Mouse (Mus musculus) kidney, postnatal 4 days (tissue): ENCODE results near the gene Katnal1.

Source experiments
- DNase-seq, 2 experiments: peaks; one replicate each; pipeline ENCODE4 v3.0.0; 2021; ENCODE audit warnings: mixed read lengths in 2 of 2

Katnal1 gene

DNA sequence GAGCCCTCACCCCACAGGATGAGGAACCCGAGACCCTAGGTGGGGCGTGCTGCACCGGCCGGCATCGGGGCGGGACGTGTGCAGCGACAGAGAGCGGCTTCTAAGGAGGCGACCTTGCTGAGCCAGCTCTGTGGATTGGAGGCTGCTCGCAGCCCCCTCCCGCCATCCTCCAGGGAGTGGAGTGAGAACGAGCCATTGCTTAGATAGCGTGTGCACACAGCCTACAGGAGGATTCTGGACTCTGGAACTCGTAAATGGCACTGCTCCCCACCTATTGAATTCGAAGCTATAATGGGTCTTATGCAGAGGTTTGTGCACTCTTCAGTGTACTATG lies at the start of gene Katnal1:
TSS of gene Katnal1 (minus strand) at position 205 of the 334 bp plus-strand sequence.
- no peak for DNase-seq

DNA sequence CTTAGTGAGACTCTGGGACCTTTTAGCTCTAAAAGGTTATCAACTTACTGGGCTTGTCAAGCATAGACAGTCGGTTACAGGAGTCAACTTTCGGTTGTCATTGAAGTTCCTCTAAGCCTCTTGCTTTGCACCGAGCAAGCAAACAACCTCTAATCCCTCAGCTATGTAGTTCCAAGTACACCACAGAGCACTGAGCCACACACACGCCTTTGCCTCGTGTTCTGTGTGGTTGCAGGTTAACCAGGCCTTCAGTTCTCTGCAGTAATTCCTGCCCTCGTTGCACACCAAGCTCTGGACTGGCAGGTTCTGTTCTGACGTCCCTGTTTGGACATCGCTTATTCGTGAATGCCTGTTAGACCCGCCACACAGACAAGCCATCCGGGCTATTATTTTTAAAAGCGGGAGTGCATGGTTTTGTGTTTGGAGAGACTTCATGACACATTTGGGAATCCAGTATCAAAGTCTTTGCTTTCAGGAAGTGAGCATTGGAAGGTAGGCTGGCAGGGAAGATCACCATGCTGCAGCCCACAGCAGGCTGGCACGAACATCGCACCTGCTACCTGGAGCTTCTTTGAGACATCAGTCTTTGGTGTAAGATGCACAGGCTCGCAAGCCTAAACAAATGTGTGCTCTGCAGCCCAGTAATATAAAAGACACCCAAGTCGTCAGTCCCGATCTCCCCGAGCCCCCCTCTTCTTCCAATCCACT lies 49.5 kb upstream of the Katnal1 start:
- DNase-seq = peak; percentile 45 to 69

DNA sequence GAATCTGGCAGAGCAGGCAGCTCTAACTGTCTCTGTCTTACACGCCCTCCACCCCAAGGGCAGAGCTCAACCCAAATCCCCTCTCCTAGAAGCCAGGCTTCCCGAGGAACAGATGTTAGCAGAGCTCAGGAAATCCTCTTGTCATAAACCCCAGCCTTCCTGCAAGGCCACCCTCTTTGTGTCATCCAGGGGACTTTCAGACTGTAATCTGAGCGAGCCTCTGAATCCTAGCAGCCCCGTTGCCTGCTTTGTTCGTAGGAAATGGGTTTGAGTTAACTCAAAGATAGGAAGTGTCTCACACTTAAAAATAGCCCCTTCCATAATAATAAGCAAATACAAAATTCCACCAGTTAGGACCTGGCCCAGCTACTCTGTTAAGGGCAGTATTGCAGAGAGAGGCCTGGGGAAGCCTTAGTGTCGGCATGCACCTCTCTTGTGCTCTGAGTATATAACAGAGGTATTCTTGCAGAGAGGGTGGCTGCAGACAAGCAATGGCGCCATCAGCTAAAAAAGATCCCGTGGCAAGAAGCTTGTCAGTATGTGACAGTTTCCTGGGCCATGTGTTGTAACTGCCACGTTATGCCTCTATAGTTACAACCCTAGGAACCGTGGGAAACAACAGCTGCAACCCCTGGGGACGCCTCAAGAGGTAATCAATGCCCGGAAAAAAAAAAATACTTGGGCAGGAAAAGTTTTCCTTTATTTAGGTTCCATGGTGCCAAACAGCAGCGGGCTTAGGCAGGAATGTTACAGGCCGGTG lies 48.8 kb upstream of the Katnal1 start:
- DNase-seq = peak in 1 of 2 experiments; percentile 54

DNA sequence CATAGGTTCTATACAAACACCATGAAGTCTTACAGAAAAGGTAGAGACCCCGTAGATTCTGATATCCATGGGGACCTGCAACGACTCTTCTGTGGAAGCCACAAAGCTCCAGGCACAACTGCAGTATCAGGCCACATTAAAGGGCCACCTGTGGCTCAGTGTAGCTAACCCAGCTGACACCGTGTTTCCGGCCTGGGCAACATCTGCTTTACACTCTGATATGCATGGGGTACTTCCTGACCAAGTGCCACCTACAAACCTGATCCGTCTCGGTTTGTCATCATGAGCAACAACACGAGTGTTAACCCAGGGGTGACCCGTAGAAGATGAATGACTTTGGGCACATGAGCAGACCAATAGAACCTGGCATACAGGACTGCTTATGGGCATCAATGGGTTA lies 47.8 kb upstream of the Katnal1 start:
- no peak for DNase-seq

DNA sequence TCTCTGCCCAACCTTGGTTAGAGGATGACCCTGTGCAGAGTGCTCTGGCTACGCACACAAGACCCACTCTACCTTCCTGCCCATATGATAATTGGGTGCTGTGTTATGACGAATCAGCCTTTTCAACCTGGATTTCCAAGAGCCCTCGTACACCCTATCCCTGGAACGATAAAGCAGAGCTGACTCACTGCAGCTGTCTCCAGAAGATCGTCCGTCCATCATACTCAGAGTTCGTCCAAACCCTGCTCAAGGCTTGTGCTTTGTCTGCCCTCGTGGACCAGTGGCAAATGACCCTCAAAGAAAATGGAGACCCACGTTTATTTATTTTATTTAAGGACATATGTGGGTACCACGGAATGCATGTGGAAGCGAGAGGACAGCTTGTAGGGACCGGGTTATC lies 45.9 kb upstream of the Katnal1 start:
- DNase-seq = no peak

DNA sequence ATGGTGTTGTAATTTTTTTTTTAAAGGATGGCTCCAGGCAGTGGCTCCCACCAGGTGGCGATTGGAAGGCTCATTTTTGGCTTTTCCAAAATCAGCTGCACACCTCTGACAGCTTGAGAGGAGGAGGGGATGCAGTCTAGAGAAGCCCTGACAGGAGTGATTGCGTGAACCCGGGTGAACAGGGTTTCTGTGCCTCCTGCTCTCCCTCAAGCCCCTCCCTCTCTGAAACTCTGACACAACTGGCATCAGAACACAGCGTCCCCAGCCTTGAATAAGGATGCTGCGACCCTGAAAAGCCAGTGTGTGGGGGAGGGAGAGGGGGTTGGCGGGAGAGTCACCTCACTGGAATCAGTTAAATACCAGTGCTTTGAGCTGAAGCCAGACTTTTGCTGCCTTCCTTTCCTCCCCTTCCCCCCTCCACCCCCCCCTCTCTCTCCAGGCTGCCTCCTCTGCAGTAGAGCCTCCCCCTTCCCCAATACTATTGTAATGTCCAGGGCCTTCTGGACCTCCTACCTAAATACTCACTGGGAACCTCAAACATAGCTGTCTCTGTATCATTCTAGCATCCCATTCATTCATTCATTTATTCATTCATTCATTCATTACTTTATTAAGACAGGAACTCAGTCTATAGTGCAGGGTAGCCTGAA lies 44.0 kb upstream of the Katnal1 start:
- peak in 1 of 2 experiments; percentile 49 for DNase-seq

DNA sequence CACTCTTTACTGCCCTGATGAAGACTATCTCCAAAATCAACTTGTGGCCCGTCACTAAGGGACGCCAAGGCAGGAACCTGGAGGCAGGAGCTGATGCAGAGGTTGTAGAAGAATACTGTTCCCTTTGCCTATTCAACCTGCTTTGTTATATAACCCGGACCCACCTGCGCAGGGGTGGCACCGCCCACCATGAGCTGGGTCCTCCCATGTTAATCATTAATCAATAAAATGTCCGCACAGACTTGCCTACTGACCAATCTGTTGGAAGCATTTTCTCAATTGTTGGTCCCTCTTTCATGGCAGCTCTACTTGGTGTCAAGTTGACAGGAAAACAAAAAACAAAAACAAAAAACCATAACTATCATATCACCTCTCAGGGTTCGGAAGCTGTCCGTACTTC lies 43.0 kb upstream of the Katnal1 start:
- DNase-seq = no peak

DNA sequence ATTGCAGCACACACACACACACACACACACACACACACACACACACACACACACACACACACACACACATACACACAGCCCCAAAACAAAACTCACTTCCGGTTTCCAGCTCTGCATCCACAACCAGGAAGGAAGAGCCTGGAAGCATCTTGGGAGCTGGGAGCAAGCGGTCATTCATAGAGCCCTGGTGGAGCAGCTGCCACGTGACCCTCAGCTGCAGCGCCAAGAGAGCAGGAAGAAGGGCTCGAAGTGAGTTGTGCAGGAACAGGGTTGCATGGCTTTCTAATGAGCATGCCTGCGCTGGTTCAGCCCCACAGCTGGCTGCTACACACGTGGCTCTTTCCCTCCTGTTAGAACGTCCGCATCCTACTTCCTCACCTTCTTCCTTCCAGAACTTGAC lies 40.5 kb upstream of the Katnal1 start:
- peak; percentile 71 to 80 for DNase-seq

DNA sequence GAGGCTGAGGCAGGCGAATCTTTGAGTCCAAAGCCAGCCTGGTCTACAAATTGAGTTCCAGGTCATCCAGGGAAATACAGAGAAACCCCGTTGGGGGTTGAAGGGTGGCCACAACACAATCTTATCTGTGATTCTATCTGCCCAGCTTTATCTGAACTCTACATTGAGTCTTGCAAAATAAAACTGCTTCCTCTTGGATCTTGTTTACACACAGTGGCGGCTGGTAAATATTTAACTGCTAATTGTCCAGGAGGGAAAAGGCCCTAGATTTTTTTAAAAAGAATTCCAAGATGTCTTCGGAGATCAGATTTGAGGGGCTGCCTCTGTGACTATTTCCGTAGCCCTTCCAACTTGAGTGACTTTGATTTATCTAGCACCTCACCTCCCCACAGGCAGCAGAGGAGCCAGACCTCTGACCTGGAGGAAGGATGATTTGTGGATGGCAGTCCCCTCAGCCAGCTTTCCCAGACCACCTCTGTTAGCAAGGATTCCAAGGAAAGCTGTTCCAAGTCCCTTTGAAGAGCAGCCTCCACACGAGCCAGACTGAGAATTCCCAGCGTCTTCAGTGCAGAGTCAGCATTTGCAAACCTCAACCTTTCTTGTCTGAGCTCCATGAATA lies 39.9 kb upstream of the Katnal1 start:
- DNase-seq = peak in 1 of 2 experiments; percentile 50

DNA sequence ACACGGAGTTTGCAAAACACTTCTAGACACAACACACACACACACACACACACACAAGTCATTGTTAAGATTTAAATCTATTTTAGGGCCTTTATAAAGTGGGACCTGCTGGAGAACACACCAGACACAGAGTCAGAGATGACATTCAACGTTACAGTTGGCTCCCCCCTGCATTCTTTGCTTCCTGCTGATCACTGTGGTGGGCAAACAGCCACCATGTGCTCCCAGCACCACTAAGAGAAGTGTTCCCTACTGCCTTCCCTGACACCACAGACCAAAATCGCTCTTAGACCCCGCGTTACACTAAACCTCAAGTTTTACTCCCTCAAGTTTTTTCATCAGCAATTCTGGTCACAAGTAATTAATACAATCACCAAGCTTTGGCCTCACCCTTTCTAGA lies 39.1 kb upstream of the Katnal1 start:
- no peak for DNase-seq

DNA sequence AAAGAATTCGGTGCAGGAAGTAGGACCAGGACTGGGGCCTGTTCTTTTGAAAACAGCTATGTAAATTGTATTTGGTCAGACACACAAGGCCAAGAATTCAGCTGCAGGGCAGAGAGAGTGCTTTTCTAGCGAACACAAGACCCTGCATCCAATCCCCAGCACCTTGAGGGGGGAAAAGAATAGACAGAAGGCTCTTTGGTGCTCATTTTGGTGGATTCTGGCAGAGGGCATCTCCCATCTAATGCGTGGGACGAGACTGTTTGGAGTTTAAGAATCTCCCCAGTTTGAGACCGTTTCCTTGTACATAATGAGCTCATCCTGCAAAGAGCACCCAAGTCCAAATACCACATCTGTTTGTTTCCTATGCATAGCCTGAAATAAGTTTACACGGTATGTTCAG lies 37.3 kb upstream of the Katnal1 start:
- no peak for DNase-seq

DNA sequence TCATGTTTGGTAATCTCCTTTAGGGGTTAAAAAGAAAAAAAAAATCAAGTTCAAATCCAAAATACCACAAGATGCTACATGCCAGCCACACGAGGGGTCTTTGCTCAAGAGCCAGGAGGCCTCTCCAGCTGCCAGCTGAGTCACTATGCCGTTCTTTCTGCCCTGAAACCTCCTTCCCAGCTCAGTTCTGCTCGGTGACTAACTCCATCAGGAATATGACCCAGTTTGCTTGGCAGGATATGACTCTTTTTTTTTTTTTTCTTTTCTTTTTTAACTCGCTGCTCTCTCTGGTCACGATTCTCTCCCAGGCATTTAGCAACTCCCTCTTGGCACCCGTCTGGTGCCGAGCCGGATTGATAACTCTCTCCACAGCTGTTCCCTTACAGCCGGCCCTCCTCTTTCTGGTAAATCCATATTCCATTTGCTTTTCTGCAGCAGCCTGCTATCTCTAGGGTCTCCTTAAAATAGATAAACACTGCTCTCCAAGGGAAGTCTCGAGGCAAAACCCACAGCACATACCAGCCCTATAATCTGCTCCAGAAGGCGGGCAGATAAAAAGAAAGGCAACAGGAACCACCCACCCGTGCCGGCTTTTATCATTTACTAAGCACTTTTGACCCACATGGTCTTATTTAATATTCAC lies 36.7 kb upstream of the Katnal1 start:
- DNase-seq = peak; percentile 44 to 63

DNA sequence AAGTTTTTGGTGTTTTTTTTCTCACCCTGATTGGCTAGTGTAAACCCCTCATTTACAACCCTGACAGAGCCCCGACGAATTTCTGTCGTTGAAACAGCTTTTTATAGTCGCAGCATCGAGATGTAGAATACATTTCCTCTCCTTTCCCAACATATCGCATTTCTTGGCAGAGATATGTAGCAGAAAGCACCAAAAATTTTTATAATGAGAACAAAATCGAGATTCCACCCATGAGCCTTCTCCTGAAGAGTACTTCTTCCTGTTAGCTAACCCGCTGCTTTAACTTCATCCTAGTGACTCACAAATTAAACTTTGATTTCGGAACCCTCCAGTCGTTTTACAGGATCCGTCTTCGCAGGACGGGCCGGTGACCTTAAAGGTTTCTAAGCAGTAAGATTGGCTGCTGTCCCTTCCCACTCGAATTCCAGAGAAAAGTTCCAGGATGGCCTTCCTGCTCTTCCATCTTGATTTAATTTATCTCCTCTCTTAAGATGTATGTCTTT lies 36.0 kb upstream of the Katnal1 start:
- DNase-seq = peak in 1 of 2 experiments; percentile 21

DNA sequence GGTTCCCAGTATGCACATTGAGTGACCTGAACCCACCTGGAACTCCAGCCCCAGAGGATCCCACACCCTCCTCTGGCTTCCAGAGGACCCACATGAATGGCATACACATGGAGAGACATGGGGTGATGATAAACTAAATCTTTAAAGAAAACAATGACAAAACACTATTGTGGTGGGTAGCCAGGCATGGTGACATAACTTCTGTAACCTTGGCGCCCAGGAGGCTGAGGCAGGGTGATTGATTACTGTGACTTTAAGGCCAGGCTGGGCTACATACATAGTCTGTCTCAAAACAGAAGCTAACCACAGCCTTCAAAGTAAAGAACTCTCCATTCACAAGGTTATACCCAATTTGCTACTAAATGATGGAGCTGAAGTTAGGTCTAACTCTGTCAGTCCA lies 35.1 kb upstream of the Katnal1 start:
- DNase-seq = no peak

DNA sequence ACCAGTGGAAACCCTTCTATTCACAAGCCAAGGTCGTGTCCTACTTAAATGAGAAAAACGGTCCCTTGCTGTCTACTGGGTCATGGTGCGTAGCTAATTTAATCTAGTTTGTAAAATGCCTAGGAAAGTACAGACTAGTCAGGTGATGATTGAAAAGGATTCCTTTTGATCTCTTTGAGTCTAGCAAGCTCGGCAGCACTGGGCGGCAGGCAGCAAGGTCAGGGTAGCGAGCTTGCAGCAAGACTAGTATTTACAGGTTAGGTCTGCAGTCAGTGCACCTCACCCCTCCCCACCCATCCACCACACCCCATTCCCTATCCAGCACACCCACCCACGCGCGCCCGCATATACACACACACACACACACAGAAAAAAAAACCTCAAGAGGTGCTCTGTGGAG lies 31.1 kb upstream of the Katnal1 start:
- peak in 1 of 2 experiments; percentile 53 for DNase-seq

DNA sequence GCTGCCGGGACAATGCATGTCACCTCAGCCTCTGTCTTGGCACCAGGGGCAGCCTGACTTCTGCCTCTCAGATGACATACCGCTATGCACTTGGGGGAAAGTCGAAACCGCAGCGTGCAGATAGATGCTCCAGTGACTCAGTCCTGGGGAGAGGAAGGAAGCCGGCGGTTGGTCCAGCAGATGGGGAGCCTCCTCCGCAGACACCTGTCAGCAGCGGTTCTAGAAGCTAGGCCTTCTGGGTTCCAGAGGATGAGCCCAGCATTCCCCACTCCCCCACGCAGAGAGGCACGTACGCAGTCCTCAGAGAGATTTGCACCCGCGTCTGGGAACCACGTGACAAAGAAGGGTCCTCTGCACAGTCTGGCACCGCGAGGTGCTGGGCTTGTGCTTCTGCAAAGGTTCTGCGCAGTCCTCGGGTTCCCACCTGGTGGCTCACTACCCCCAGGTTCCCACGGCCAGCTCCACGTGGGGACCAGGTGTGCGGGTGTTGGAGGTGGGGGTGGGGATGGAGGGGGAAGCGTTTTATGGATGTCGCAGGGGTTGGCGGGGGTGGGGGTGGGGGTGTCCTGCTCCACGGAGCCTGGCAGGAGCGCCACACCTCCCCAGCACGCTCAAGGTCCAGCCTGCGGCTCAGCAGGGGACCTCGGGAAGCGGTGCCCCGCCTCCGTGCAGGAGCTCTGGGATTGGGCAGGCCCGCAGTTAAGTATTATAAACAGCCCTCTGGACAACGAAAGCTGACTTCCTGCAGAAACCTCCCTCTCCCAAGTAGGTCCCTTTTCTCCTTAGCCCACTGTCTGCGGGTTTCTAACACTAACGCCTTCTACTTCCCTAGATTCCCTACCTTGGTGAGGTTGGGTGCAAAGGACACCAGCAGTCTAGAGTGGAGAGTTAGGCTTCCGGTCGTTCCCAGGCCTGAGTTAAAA lies 30.2 kb upstream of the Katnal1 start:
- DNase-seq = peak; percentile 81 to 89

DNA sequence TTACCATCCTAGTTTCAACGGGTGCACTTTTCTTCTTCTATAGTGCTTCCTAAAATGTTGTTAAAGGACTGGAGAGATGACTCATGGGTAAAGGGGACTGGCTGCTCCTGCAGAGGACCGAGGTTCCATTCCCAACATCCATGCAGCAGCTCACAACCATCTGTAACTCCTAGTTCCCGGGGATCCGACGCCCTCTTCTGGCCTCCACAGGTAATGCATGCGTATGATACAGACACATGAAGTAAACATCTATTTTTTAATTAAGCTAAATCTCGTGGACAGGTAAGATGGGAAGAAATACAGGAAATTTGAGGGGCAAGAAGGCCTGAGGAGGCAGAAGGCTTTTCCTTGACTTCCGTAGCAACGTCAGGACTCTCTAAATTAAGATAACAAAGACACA lies 29.2 kb upstream of the Katnal1 start:
- DNase-seq = peak; percentile 43 to 60

DNA sequence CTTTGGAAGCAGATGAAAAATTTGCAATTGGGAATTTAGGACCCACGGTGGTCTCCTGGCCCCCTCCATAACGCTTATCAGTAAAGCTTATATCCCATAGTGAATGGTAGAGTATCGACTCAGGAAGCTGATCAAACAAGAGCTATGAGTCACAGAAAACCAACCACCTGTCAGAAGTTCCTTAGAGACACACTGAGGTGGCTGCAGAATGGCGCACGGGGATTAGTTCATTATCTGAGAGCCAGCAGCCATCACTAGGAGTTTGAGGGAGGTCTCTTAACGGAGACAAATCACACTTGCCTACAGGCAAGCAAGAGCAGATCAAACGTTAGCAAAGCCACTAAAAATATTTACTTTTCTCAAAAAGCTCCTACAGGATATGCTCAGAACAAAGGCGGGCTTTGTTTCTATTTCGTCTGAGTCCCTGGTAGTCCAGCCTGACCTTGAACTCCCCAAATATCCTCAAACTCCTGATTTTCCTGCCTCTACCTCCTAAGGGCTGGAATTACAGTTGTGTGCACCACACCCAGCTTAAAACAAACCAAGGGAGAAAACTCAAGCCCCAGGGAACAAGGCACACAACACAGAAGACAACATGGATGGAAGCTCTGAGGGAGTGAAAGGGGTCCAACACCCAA lies 27.9 kb upstream of the Katnal1 start:
- DNase-seq = no peak

DNA sequence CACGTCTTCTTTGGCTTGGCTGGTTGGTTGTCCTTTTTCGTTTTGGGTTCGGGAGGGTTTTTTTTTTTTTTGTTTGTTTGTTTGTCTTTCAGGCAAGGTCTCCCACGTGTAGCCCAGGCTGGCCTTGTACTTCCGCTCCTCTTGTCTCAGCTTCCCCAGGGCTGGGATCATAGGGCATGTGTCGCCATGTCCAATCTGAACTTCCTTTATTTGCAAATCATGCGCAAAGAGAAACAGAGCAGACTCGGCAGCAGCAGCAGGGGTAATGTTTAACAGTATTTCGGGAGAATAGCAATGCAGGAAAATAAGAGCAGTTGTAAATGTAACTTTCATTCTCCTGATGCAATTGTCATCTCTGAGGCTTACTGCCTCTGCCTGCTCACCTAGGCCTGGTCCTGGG lies 27.0 kb upstream of the Katnal1 start:
- peak in 1 of 2 experiments; percentile 21 for DNase-seq

DNA sequence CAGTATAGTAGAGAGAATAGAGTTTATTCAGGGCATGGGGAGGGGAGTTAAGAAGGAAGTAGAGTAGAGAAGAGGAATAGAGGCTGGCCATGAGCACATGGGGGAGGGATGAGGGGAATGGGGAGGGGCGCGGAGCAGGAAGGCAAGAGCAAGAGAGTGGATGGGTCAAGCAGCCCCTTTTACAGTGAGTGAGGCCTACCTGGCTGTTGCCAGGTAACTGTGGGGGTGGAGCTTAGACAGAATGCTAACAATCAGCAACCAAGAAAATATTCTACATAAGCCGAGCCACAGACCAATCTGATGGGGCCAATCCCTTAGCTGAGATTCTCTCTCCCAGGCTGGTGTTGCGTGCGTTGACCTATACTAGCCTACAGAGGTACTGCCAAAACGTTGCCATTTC lies 26.5 kb upstream of the Katnal1 start:
- DNase-seq = no peak
